Mouse (Mus musculus) embryonic fibroblast, embryonic 13.5 days (primary cell): ENCODE results near the gene Tln1. TPM values are rescaled to one million over a fixed set of nuclear protein-coding genes. Genes with fewer than 3 reads are reported as not detected.
"Not testable (repeated sequence)": the region's sequence is repeated elsewhere in the genome, so short reads cannot be mapped to it uniquely, and the experiment has no call there.

Experiments
- H3K27ac ChIP-seq: 2 replicates; pipeline ENCODE4 v1.5.1; 2012; ENCODE audit warnings: low read length, control low read depth, inconsistent platforms; ENCODE audit not compliant: insufficient read depth
- H3K4me1 ChIP-seq: 2 replicates; pipeline ENCODE4 v1.6.1; 2011; ENCODE audit warnings: low read length; ENCODE audit not compliant: control insufficient read depth, insufficient read depth
- H3K4me3 ChIP-seq: 2 replicates; pipeline ENCODE4 v1.5.1; 2011; ENCODE audit warnings: mild to moderate bottlenecking, control low read depth, low read length; ENCODE audit not compliant: insufficient read depth
- CTCF ChIP-seq: IDR thresholded peaks from 2 replicates; pipeline ENCODE4 v1.5.1; 2011; ENCODE audit warnings: mild to moderate bottlenecking, control low read depth, low read length, moderate library complexity, borderline replicate concordance; ENCODE audit not compliant: insufficient read depth
- POLR2A ChIP-seq: IDR thresholded peaks from 2 replicates; pipeline ENCODE4 v1.6.1; 2011; ENCODE audit warnings: low read depth, mild to moderate bottlenecking, control low read depth, low read length, moderate library complexity
- polyA plus RNA-seq: library from polyadenylated mRNA; stranded (reverse); fragments of >200 nt; gene quantifications from 2 replicates; pipeline ENCODE4 v1.2.4, GENCODE M21; 2011; ENCODE audit warnings: low read depth; ENCODE audit not compliant: missing spikeins, insufficient read length

Tln1 gene
- 291 and 380 TPM in 2 replicates for polyA plus RNA-seq

DNA sequence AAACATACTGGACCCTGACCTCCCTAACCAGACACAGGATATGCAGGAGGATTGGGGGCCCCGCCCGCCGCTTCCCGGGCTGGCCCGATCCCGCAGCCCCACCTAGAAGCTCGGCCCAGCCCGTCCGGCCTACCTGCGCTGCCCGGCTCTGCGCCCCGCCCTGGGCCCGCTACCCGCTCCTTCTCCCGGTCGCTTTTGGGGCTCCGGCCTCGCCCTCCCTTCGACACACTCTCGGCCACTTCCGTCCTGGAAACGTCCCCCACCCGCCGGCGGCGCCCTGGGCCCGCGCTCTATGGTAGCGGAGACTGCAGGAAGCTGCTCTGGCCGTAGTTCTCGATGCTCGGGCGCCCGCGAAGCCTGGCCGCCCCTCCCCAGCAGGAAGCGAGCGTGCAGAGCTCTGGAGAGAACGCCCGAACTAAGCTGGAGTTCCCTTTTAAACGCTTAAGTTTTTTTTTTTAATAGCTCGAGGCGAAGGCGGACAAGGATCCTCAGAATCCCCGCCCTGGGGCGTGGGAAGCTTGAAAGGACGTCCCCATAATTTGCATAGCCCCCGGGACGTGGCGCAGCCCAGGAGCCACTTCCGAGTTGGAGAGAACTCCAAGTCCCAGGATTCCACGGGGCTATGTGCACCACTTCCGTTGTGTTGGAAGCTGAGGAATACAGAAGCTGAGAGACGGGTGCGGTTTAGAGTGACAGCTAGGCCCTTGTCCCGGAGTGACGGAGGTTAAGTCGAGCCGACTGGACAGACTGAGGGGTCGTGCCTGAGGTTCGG is at the start of gene Tln1, which contains the start of gene Creb3:
Tln1 (minus strand) TSS at position 695 of the 772 bp plus-strand sequence.
Creb3 (plus strand) TSS at position 336 of the 772 bp plus-strand sequence.
- Histone ChIP-seq H3K4me1 (peaks cover 9% of the 10 kb centered on the region; the same call in 1 of the 2 replicates), H3K27ac (peak within 1 kb of the TSS; percentile 99), H3K4me3 (peak within 1 kb of the TSS; percentile 92)
- peak; percentile 75 for TF ChIP-seq POLR2A
- TF ChIP-seq CTCF = no peak

- peaks cover 6% of the 10 kb centered on the region; the same call in 1 of the 2 replicates for H3K4me1 ChIP-seq
- no peak overlapping the region for H3K27ac ChIP-seq
- H3K4me3 ChIP-seq = no peak overlapping the region
- TF ChIP-seq CTCF = no peak
- no peak for TF ChIP-seq POLR2A
Measured at GRCm38 (mm10) chr4:43604751-43605685, 42.5 kb upstream of the Tln1 start.

DNA sequence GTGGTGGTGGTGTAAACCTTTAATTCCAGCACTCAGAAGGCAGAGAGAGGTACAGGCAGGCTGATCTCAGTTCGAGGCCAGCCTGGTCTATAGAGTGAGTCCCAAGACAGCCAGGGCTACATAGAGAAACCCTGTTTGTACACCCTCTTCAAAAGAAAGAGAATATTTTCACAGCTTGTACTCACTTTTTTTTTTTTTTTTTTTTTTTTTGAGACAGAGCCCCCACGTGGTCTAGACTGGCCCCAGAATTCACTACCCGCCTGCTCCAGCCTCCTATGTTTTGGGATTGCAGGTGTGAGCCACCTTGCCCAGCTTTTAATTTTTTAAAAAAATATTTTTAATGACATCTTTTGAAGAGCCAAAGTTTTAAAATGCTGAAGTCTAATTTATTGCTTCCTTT is 41.6 kb upstream of the Tln1 start:
- H3K4me3 ChIP-seq = no peak overlapping the region
- H3K4me1 ChIP-seq = peaks cover 6% of the 10 kb centered on the region; the same call in 1 of the 2 replicates
- TF ChIP-seq POLR2A = no peak
- TF ChIP-seq CTCF = no peak

DNA sequence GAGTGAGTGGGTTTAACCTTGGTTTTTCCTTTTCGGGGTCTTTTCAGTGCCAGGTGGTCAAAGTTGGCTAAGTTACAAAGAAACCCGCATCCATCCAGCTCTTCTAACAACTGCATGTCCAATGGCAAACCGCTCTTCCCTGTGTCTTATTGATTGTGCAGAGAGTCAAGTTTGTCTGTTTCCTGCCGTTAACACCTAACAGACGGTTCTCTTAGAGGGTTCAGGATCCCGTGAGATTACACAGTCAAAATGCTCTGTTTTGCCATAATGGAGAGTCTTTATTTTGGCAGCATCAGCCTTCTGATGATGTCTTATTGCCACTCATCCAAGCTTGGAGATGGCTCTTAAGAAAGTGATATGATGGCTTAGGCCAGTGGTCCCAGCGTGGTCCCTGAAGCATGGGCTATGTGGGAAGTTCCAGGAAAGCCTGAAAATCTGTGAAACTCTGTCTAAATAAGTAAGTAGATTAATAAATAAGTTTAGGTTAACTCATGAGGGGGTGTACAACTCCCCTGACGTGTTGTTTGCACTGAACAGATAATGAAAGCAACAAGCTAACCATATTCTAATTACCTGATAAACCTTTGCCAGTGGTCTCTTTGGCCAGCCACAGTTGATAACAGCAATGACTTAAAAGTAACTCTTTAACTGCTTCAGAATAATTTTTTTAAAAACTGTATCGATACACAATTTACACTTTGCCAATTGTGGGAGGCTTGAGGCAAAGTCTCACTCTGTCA is 37.9 kb upstream of the Tln1 start:
- H3K4me3 ChIP-seq = no peak overlapping the region
- peaks cover 10% of the 10 kb centered on the region for H3K4me1 ChIP-seq
- no peak overlapping the region for H3K27ac ChIP-seq
- no peak for TF ChIP-seq POLR2A
- TF ChIP-seq CTCF = no peak

More for the DNA sequence above, 41.6 kb upstream of the Tln1 start:
- no peak overlapping the region for H3K27ac ChIP-seq

- Histone ChIP-seq H3K27ac (no peak overlapping the region), H3K4me1 (peaks cover 4% of the 10 kb centered on the region), H3K4me3 (no peak overlapping the region)
- TF ChIP-seq CTCF (no peak), POLR2A (no peak)
Measured at GRCm38 (mm10) chr4:43598650-43599380, 36.3 kb upstream of the Tln1 start.

- Histone ChIP-seq H3K4me1 (peaks cover 4% of the 10 kb centered on the region), H3K4me3 (no peak overlapping the region), H3K27ac (no peak overlapping the region)
- no peak for TF ChIP-seq POLR2A
Measured at GRCm38 (mm10) chr4:43598200-43598599, 35.7 kb upstream of the Tln1 start.

DNA sequence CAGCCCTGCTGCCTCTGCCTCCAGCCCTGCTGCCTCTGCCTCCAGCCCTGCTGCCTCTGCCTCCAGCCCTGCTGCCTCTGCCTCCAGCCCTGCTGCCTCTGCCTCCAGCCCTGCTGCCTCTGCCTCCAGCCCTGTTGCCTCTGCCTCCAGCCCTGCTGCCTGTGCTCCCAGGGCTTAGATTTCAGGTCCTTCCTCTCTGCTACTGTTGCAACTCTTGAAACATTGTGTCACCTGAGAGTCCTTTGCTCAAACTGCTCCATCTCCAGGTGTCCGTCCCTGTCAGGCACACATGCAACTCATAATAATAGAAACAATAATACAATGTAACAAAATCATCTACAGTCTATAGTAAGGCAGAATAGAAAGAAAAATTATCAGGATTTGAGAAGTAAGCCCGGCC is 34.1 kb upstream of the Tln1 start:
- H3K4me1 ChIP-seq, H3K27ac ChIP-seq, H3K4me3 ChIP-seq: not testable (repeated sequence)

DNA sequence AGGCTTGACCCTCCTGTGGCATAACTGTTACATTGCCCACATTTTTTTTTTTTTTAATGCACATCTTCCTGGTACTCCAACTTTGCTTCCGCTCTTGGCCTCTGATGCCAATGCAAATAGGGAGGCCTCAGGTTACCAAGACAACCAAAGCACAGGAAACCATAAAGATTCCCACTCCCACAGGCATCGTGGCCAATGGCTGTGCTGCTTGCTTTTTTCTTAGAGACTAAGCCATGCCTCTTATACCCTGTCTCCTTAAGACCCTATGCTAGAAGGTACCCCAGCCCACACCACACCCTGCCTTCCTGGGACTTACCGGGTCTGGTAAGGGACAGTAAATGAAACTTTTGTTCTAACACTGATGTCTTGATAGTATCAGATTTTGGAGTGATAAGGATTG is 31.0 kb upstream of the Tln1 start:
- Histone ChIP-seq H3K4me1 (peaks cover 4% of the 10 kb centered on the region), H3K27ac (no peak overlapping the region), H3K4me3 (no peak overlapping the region)
- no peak for TF ChIP-seq POLR2A
- no peak for TF ChIP-seq CTCF

DNA sequence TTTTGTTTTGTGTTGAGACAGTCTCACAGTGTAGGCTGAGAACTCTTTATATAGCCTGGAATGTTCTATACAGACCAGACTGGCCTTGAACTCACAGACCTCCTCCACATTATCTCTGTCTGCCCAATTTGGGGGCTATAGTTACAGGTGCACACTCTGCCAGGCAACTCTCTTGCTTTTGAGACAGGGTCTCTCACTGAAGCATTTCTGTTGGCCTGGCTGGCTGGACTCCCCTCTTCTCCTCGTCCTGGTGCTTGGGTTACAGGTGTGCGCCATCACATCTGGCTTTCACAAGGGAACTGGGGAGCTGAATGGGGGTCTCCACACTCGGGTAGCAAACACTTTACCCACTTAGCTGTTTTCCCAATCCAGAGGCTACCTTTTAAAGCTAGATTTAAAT is 29.5 kb upstream of the Tln1 start:
- no peak for TF ChIP-seq CTCF
- no peak for TF ChIP-seq POLR2A
- H3K4me1 ChIP-seq = no peaks in the 10 kb centered on the region
- no peak overlapping the region for H3K4me3 ChIP-seq
- no peak overlapping the region for H3K27ac ChIP-seq
